Mouse (Mus musculus) left cerebral cortex, postnatal 36 days (tissue): ENCODE data around the gene Slc12a8. TPM values are rescaled to one million over a fixed set of nuclear protein-coding genes. Genes with fewer than 3 reads are reported as not detected.

Source experiments
- total RNA-seq, 2 experiments: library from RNA; stranded (reverse); gene quantifications; 2 replicates each; pipeline ENCODE4 v1.2.3; 2021

Gene Slc12a8
- total RNA-seq, 2 experiments from 2014 or later: 0.69 to 0.91 TPM

Other genes starting within 250 kb of the Slc12a8 start
- 100 to 1,000 TPM; 159 TPM for gene Zfp148, start 136.5 kb upstream of the Slc12a8 start, total RNA-seq
- gene Heg1, start 167.0 kb downstream of the Slc12a8 start, total RNA-seq: 10 to 100 TPM; 28.8 to 36.7 TPM